Mouse (Mus musculus) forebrain, postnatal 0 days (tissue): ENCODE results near the gene Adarb1. TPM values are rescaled to one million over a fixed set of nuclear protein-coding genes. Genes with fewer than 3 reads are reported as not detected.
A peak's percentile ranks its signal among the peaks of the same experiment; 100 is the strongest.

Source experiments
- ATAC-seq: fragments of 200-750 bp; cut with Nextera tagmentation; 2 replicates; pipeline ENCODE4 v1.8.0; 2017; ENCODE audit warnings: mild to moderate bottlenecking, moderate library complexity
- DNase-seq: peaks from one replicate; pipeline ENCODE4 v3.0.0-alpha.2; 2015
- H3K27ac ChIP-seq: fragments of 300-500 bp; sonication (generic); 2 replicates; pipeline ENCODE4 v1.5.1; 2014; ENCODE audit warnings: low read depth, mild to moderate bottlenecking, antibody characterized with exemption, low read length, moderate library complexity, mixed read lengths
- H3K27me3 ChIP-seq: fragments of 300-500 bp; sonication (generic); 2 replicates; pipeline ENCODE4 v1.6.1; 2014; ENCODE audit warnings: mild to moderate bottlenecking, low read length, mixed read lengths; ENCODE audit not compliant: insufficient read depth
- H3K36me3 ChIP-seq: fragments of 300-500 bp; sonication (generic); 2 replicates; pipeline ENCODE4 v1.6.1; 2014; ENCODE audit warnings: mild to moderate bottlenecking, moderate library complexity; ENCODE audit not compliant: insufficient read depth
- H3K4me1 ChIP-seq: fragments of 300-500 bp; sonication (generic); 2 replicates; pipeline ENCODE4 v1.6.1; 2014; ENCODE audit warnings: antibody characterized with exemption; ENCODE audit not compliant: insufficient read depth
- H3K4me2 ChIP-seq: fragments of 300-500 bp; sonication (generic); 2 replicates; pipeline ENCODE4 v1.6.1; 2014; ENCODE audit warnings: low read depth, mild to moderate bottlenecking, moderate library complexity
- H3K4me3 ChIP-seq: fragments of 300-500 bp; sonication (generic); 2 replicates; pipeline ENCODE4 v1.5.1; 2014; ENCODE audit warnings: low read depth, low read length, mixed read lengths
- H3K9ac ChIP-seq: fragments of 300-500 bp; sonication (generic); 2 replicates; pipeline ENCODE4 v1.6.1; 2014; ENCODE audit warnings: mild to moderate bottlenecking
- H3K9me3 ChIP-seq: fragments of 300-500 bp; sonication (generic); 2 replicates; pipeline ENCODE4 v1.6.1; 2016; ENCODE audit warnings: low read length
- CTCF ChIP-seq: sonication (generic); IDR thresholded peaks from 2 replicates; pipeline ENCODE4 v1.5.1; 2016; ENCODE audit warnings: antibody characterized with exemption, control low read depth, low read depth
- WGBS: fragments of 180-500 bp; shearing (Covaris S2); extraction: QIAGEN DNeasy Blood & Tissue Kit; methylation state at CpG from one replicate; pipeline ENCODE4 v1.1.7; 2014; 5-methylcytosine and 5-hydroxymethylcytosine counted together
- polyA plus RNA-seq: library from polyadenylated mRNA; unstranded; fragments of >200 nt; fragmentation: Nextera tagmentation; extraction: Ambion mirVana; gene quantifications from 2 replicates; pipeline ENCODE4 v1.2.1, GENCODE M21; 2015
- total RNA-seq: library from RNA; depleted of rRNA; stranded (reverse); fragments of >200 nt; gene quantifications from 2 replicates; pipeline ENCODE4 v1.2.3, GENCODE M21; 2014

Adarb1 gene
- total and polyA plus RNA-seq, 2 experiments from 2014 or later: 12.5 to 40.2 TPM

DNA sequence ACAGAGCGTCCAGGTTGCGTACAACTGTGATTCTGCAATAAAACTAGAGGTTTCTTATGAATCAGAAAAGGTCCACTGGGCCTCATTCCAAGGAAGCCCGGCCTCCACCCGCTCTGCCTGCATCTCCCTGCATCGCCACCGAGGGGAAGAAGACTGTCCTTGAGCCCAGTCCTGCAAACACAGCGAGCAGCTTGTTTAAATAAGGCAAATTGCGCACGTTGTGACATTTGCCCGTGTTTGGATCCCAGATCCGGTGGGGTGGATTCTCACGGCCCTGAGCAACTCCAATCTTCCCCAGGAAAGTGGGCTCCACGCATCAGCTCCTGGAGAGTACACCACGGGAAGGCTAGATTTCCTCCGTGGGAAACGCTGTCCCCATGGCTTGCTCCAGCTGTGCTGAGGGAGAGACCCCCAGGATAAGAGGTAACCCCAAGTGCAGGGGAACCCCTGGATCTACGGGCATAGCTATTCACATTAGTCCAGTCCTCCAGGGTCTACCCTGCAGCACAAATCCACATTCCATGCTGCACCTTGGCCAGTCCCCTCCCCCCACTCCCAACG is 166.8 kb downstream of the Adarb1 start:
- no peak for DNase-seq
- H3K9ac ChIP-seq: no peak overlapping the region
- ATAC-seq: no peak

DNA sequence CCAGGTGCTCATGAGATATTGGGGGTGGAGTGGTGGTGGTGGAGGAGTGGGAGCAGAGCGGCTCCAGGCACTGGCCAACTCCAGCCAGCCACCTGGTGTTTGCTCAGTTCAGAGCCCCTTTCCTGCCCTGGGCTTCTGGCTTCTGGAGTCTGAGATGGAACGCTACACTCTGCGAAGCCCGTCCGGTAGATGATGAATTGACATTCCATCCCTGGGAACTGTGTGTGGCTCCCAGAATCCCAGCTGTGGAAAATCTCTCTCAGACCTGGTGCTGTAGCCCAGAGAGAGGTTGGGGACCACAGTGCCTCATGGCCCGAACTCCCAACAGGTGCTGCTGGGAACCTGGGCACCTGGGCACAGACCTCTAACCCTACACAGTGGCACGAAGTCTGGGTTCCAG is 170.4 kb downstream of the Adarb1 start:
- no peak overlapping the region for H3K4me2 ChIP-seq
- H3K27ac ChIP-seq: no peak overlapping the region
- H3K27me3 ChIP-seq: no peaks in the 10 kb centered on the region
- DNase-seq: no peak
- no peak for ATAC-seq
- no peak overlapping the region for H3K9ac ChIP-seq
- H3K9me3 ChIP-seq: no peaks in the 10 kb centered on the region
- TF ChIP-seq CTCF: no peak
- H3K4me3 ChIP-seq: no peak overlapping the region
- WGBS: 90% methylated on average over 7 of the region's 7 CpGs
- H3K4me1 ChIP-seq: no peaks in the 10 kb centered on the region
- H3K36me3 ChIP-seq: no peaks in the 10 kb centered on the region

More for the DNA sequence above, 166.8 kb downstream of the Adarb1 start:
- no peak overlapping the region for H3K27ac ChIP-seq
- no peaks in the 10 kb centered on the region for H3K27me3 ChIP-seq
- no peaks in the 10 kb centered on the region for H3K36me3 ChIP-seq
- 71% methylated on average over 18 of the region's 18 CpGs for WGBS
- H3K4me2 ChIP-seq: no peak overlapping the region
- TF ChIP-seq CTCF: 0 out of 2 replicates have a peak, but pooled peaks have one; percentile 2
- peaks cover 8% of the 10 kb centered on the region; the same call in 1 of the 2 replicates for H3K4me1 ChIP-seq
- no peak overlapping the region for H3K4me3 ChIP-seq
- H3K9me3 ChIP-seq: no peaks in the 10 kb centered on the region

DNA sequence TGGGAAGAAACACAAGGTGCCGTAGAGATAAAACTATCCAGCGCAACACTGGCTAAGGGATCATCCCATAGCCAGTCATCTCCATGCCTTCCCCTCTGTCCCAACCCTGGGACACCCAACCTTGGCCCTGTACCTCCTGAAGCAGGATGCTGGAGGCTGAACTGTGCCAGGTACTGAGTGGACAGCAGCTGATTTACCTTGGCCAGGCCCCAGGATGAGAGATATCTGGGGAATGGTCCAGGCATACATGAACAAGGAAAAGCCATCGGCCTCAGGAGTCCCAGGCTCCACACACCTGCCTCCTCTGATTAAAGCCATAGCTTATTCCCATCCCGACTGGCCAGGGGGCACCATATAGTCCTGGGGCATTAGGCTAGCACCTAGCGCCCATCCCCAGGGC is 171.0 kb downstream of the Adarb1 start:
- no peak for ATAC-seq
- H3K9ac ChIP-seq: no peak overlapping the region
- no peaks in the 10 kb centered on the region for H3K9me3 ChIP-seq

GRCm38 (mm10) chr10:77244777-77245176 is 173.3 kb downstream of the Adarb1 start:
- H3K4me2 ChIP-seq: no peak overlapping the region
- DNase-seq (no peak), ATAC-seq (no peak)
- H3K27ac ChIP-seq: no peak overlapping the region
- H3K9me3 ChIP-seq: no peaks in the 10 kb centered on the region
- no peak for TF ChIP-seq CTCF
- no peaks in the 10 kb centered on the region for H3K36me3 ChIP-seq
- H3K9ac ChIP-seq: no peak overlapping the region
- no peak overlapping the region for H3K4me3 ChIP-seq
- no peaks in the 10 kb centered on the region for H3K4me1 ChIP-seq
- H3K27me3 ChIP-seq: no peaks in the 10 kb centered on the region
- WGBS: 92% methylated on average over 6 of the region's 6 CpGs

More for the DNA sequence above, 171.0 kb downstream of the Adarb1 start:
- Histone ChIP-seq H3K36me3 (no peaks in the 10 kb centered on the region), H3K27me3 (no peaks in the 10 kb centered on the region), H3K4me2 (no peak overlapping the region), H3K27ac (no peak overlapping the region), H3K4me3 (no peak overlapping the region), H3K4me1 (no peaks in the 10 kb centered on the region)
- whole genome bisulfite sequencing: 88% methylated on average over 5 of the region's 5 CpGs
- no peak for TF ChIP-seq CTCF
- DNase-seq: no peak

- 75% methylated on average over 11 of the region's 11 CpGs for WGBS
Measured at GRCm38 (mm10) chr10:77243572-77244161, 174.4 kb downstream of the Adarb1 start.

GRCm38 (mm10) chr10:77242871-77243270 is 175.2 kb downstream of the Adarb1 start:
- WGBS: 92% methylated on average over 14 of the region's 14 CpGs
- Histone ChIP-seq H3K27me3 (no peaks in the 10 kb centered on the region), H3K9me3 (no peaks in the 10 kb centered on the region), H3K4me2 (no peak overlapping the region), H3K27ac (no peak overlapping the region), H3K4me3 (no peak overlapping the region), H3K9ac (no peak overlapping the region), H3K4me1 (no peaks in the 10 kb centered on the region), H3K36me3 (no peaks in the 10 kb centered on the region)
- no peak for TF ChIP-seq CTCF
- DNase-seq: no peak
- ATAC-seq: no peak

More at GRCm38 (mm10) chr10:77243572-77244161, 174.4 kb downstream of the Adarb1 start:
- H3K9ac ChIP-seq: no peak overlapping the region
- H3K27ac ChIP-seq: no peak overlapping the region
- no peak for TF ChIP-seq CTCF
- H3K27me3 ChIP-seq: no peaks in the 10 kb centered on the region
- no peaks in the 10 kb centered on the region for H3K36me3 ChIP-seq
- no peak overlapping the region for H3K4me3 ChIP-seq
- H3K4me1 ChIP-seq: no peaks in the 10 kb centered on the region
- DNase-seq (no peak), ATAC-seq (peak; percentile 77)
- no peak overlapping the region for H3K4me2 ChIP-seq
- no peaks in the 10 kb centered on the region for H3K9me3 ChIP-seq

GRCm38 (mm10) chr10:77242396-77242795 is 175.7 kb downstream of the Adarb1 start:
- H3K36me3 ChIP-seq: no peaks in the 10 kb centered on the region
- no peaks in the 10 kb centered on the region for H3K27me3 ChIP-seq
- ATAC-seq (no peak), DNase-seq (no peak)
- no peak overlapping the region for H3K4me2 ChIP-seq
- H3K9ac ChIP-seq: no peak overlapping the region
- H3K27ac ChIP-seq: no peak overlapping the region
- H3K4me1 ChIP-seq: no peaks in the 10 kb centered on the region
- no peaks in the 10 kb centered on the region for H3K9me3 ChIP-seq
- WGBS: 89% methylated on average over 3 of the region's 3 CpGs
- no peak overlapping the region for H3K4me3 ChIP-seq
- TF ChIP-seq CTCF: no peak
